Mouse (Mus musculus) layer of hippocampus, adult 11-12 months (tissue): Measurements from ENCODE around the gene Lifr.

Experiments
- DNase-seq: peaks from one replicate; pipeline ENCODE4 v3.0.0; 2022; ENCODE audit warnings: low spot score

Lifr gene

GRCm38 (mm10) chr15:7203606-7204330, 113.4 kb downstream of the Lifr start:
- DNase-seq: no peak

GRCm38 (mm10) chr15:7204917-7205316, 114.5 kb downstream of the Lifr start:
- no peak for DNase-seq

GRCm38 (mm10) chr15:7206110-7206509, 115.7 kb downstream of the Lifr start:
- DNase-seq: no peak

GRCm38 (mm10) chr15:7207292-7207691, 116.9 kb downstream of the Lifr start:
- no peak for DNase-seq

- no peak for DNase-seq
Measured at GRCm38 (mm10) chr15:7208180-7208579, 117.8 kb downstream of the Lifr start.

- DNase-seq: no peak
Measured at GRCm38 (mm10) chr15:7213683-7214082, 123.3 kb downstream of the Lifr start.

GRCm38 (mm10) chr15:7215845-7216244, 125.4 kb downstream of the Lifr start:
- DNase-seq: no peak

- no peak for DNase-seq
Measured at GRCm38 (mm10) chr15:7216581-7217272, 126.3 kb downstream of the Lifr start.

- DNase-seq: no peak
Measured at GRCm38 (mm10) chr15:7217273-7217598, 126.8 kb downstream of the Lifr start.

GRCm38 (mm10) chr15:7222809-7223208, 132.4 kb downstream of the Lifr start:
- DNase-seq: no peak

- no peak for DNase-seq
Measured at GRCm38 (mm10) chr15:7224151-7224775, 133.8 kb downstream of the Lifr start.

GRCm38 (mm10) chr15:7226225-7226624, 135.8 kb downstream of the Lifr start:
- DNase-seq: peak; percentile 80

- no peak for DNase-seq
Measured at GRCm38 (mm10) chr15:7233393-7234090, 143.1 kb downstream of the Lifr start.

- no peak for DNase-seq
Measured at GRCm38 (mm10) chr15:7239904-7240303, 149.5 kb downstream of the Lifr start.

- DNase-seq: peak; percentile 59
Measured at GRCm38 (mm10) chr15:7240950-7241349, 150.5 kb downstream of the Lifr start.

- DNase-seq: no peak
Measured at GRCm38 (mm10) chr15:7242161-7242850, 151.9 kb downstream of the Lifr start.
